Mouse (Mus musculus) kidney, adult 18-20 months (tissue): ENCODE results near the gene Ptpra.

Experiments
- DNase-seq: peaks from one replicate; pipeline ENCODE4 v3.0.0; 2021

Gene Ptpra

DNA sequence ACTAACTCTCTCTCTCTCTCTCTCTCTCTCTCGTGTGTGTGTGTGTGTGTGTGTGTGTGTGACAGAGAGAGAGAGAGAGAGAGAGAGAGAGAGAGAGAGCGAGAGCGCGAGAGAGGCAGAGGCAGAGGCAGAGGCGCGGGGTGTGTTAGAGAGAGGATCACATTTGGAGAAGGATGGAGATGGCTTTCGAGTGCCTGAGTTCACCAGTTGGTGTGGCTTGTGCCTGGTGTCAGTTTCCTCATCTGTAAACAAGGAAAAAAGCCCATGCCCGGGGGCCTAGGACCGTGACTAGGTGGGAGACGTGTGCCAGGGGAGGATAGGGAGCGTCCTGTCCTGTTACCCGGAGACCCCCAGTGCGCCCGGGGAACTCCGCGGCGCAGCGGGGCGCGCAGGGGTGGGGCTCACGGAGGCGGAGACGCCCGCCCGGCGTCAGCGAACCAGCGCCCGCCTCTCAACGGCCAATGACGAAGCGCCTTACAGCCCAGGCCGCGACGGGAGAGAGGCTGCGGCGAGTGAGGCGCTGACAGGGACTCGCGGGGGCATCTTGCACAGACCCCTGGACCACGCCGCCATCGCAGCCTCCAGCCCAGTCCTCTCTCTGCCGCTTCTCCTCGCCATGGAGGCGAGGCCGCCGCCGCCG, at the start of gene Ptpra:
TSS of gene Ptpra (plus strand) at position 485 of the 640 bp plus-strand sequence.
- peak; percentile 93 for DNase-seq

DNA sequence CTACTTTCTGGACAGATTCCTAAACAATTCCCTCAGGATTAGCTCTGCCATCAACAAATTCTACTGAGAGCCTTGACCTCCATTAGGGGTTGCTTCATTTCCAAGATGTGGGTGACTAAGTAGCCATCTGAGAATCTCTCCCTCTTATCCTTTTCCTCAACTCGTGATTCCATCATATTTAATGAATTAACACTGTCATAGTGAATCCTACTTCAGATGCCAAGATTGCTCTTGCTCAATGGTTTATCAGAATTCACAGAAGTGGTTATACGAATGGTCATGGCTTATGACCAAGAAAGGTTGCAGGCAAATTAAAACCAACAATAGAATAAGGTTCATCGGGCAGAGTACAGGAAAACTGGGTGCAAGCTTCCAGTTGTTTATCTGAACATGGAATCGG, 48.2 kb upstream of the Ptpra start:
- DNase-seq: no peak

DNA sequence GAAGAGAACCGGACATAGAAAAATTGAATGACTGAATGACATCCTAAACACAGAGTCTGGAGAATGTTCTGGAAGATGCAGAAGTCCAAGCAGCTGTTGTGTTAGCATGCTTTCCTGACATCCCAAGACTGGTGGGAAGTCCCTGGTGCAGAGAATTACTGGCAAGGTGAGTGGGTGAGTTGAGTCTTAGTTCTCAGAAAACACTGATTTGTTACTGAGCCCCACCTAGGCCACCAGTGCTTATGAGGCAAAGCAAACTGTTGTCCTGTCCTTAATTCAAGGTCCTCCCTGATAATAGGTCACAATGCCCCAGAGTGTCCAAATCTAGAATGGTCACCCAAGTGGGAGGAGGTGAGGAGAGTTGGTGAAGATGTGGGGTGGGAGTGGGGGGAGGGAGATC, 45.1 kb upstream of the Ptpra start, which contains the start of the genes Gm28372 and 1700020A23Rik:
TSS of gene Gm28372 (plus strand) at position 301 of the 400 bp plus-strand sequence.
TSS of gene 1700020A23Rik (plus strand) at position 321 of the 400 bp plus-strand sequence.
- no peak for DNase-seq

DNA sequence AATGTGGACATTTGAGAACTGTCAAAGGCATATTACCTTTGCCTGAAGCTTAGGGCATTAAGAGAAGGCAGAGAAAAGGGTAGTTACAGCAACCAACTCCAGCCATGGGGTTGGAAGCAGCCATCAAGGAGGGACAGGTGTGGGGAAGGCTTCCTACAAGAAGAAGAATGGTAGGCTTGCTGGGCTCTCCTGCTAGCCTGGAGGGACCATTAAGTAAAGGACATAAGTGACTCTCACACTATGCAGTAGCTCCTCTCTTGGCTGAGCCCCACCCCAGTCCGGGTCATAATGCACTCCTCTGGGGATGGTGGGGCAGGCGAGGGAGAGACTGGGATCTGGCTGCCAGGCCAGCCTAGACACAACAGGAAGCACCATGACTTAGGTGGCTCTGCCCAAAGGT, 43.9 kb upstream of the Ptpra start, which contains the start of gene Tmem239:
TSS of gene Tmem239 (plus strand) at position 301 of the 400 bp plus-strand sequence.
- no peak for DNase-seq

DNA sequence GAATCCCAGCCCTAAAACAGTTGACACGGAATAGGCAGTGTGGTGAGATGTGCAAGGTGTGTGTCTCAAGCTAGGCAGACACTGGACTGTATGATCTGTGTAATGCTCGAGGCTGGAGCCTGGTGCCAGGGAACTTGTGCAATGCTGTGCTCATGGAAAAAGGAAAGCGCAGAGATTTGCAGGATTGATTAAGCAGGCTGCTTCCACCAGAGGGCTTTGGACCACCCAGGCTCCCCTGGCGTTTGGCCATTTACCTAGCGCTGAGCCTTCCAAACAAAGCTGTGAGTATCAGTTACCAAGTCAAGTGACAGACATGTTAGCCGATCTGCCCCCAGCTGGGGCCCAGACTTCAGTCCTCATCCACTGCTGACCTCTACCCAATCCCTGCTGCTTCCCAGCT, 41.9 kb upstream of the Ptpra start:
- DNase-seq: no peak

DNA sequence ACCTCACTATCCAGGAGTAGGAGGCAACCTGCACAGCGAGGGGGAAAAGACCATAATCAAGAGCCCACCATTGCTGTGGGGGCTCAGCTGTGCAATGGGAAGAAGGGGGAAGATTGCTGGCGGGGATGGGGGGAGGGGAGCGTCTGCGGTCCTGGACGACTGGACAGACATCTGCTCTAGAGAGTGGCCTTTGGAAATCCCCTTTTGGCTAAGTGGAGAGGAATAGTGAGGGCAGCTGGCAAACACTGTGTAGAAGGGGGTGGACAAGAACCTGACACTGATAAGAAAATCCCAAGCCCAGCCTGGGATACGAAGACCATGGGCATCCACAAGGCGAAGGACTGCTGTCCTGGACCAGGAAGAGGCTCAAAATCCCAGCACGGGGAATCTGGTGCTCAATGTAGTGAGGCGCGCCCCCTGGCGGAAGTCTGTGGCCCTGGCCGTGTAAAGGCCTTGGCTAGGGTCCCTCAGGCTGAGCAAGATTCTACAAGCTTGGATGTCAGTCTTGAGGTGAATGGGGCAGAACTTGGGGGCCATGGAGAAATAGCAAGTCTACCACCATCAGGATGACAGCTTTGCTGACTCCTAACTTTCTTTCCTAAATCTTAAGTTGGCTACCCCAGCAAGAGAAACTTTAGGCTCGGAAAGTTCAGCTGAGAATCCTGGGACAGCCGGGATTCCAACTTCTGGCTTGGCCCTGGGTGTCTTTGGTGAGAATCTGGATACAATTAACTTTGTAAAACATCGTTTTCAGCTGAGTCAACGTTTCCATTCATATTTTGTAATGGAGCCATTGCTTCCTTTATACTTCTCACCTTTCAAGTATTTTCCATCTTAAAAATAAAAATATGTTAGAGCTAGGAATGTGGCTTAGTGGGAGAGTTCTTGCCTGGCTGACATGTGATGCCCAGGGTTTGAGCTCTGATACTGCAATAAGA, 38.3 kb upstream of the Ptpra start:
- DNase-seq: peak; percentile 85

DNA sequence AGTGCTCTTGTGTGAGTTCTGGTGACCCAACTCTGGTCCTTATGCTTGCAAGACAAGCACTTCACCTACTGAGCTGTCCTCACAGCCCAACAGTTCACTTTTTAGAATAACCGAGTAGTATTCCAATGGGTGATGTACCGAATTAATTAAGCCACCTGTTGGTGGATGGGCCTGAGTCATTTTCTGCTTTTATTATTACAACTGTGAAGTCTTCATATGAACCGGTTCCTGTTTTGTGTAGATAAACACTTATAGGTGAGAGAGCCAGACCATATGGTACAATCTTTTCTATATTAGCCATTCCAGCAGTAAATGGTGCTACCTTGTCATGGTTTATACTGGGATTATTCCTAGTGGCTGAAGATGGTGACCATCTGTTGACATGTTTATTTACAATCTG, 37.3 kb upstream of the Ptpra start:
- DNase-seq: no peak

DNA sequence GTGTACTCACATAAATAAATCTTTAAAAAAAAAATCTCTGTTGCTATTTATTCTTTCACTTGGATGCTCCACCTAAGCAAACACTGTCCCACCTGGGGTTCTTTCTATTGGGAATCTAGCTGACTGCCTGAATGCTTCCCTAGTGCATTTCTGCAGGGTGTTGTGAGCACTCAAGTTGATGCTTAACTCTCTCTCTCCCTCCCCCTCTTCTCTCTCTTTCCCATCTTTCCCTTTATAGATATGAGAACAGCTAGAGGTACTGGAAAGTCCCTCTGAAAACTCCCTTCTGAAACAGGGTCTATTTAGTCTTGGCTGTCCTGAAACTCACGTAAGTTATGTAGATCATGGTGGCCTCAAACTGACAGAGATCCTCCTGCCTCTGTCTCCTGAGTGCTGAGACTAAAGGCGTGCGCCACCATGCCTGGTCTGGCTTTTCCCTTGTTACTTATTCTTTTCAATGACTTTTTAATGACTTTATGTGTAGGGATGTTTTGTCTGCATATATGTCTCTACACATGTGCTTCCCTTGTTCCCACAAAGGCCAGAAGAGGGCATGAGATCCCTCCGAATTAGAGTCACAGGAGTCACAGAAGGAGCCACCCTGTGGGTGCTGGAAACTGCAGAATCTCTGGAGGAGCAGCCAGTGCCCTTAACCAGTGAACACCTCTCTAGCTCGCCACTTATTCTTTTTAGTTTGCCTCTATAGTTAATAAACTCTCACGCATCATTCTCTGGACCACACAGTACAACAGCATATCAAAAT, 35.8 kb upstream of the Ptpra start:
- no peak for DNase-seq

DNA sequence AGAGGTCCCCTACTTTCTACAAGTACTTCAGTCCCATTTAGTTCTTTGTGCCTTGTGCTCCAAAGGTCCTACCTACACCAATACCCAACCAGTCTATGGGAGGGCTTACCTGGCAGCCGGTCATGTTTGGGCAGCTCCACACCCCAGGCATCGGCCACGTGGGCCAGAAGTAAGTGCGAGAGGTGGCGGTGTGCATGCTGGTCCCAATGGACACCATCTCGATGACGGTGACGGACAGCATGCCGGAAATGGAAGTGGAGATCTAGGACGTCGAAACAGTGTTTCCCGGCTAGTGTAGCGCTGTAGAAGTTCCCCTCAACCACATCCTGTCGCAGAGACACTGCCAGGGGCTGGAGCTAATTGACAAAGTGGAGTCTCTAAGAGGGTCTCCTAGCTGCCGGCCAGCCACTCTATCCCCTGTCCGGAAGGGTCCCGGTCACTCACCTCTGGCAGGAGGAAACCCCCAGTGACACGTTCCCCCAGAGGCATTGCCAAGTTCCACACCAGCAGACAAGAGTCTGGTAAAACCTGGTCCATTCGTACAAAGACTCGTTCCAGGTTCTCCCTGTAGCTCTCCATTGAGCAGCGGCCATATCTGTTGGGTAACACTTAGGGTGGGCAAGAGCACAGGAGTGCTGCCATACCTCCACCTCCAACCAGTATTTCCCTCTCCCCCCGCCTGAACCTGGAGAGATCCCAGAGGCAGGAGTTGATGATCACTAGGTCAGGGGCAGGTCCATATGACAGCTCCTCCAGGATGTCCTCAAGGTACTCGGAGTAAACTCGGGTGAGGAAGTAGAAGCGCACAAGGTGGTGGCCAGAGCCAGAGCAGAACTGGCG, 28.1 kb upstream of the Ptpra start:
- no peak for DNase-seq

DNA sequence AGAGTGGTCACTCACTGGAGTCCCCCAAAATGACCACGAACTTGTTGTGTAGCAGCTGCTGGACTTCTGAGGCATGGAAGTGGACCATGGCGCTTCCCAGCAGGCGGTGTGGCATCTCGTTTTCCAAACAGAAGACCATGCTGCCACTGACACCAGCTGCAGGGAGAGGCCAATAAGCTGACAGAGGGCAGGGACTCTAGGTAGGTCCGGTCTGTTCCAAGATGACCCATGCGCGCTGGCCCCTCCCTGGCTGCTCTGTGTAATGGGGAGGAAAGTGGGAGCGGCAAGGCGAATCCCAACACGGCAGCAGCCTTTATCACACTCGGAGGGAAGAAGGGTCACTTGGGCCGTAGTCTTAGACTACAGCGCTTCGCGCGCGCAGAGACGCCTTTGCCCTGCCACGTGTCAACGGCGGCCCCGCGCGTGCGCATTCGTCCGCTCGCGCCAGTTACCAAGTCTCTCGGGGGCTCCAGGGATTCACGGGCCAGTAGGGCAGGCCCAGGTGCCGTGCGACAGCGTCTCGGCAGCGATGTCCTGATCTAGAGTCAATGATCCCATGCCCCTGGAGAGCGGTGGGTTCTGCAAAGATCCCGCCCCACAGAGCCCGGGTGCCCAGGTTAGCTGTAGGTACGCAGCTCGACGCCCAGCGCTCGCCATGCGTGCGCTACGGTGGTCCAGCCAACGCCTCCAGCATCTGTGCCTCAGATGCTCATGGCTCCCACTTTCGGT, 26.5 kb upstream of the Ptpra start:
- peak; percentile 81 for DNase-seq

DNA sequence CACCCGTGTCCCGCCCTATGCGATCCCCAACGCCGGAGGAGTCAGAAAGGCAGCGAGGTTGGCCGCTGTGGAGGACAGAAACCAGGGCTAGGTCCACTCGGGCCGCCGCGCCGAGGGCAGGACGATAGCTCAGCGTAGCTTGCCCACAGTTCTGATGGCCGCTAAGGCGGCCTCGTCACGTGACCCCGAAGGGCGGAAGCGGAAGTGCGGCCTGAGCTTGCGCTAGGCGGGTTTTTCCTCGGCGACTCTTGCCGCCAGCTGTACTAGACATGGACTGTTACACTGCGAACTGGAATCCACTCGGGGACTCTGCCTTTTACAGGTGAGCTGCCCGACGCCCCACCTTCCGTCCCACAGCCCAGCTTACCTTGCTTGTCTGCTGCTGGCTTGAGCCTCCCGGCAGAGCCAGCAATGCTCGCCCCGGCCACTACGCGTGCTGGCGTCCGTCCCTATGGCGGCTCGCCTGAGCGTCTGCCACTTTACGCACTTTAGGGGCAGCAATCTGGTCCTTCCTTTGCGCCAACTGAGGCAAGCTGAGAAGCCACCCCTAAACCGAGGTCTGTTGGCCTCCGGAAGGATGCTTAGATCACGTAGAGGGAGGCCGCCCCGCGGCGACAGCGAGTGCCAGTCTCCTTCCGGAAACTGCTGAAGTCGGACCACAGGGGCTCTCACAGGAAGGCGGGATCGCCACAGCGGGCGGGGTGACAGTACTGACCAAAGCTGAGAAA, 25.8 kb upstream of the Ptpra start, which contains the start of the genes Vps16 and Pced1a:
TSS of gene Vps16 (plus strand) at position 214 of the 728 bp plus-strand sequence.
TSS of gene Pced1a (minus strand) at position 576 of the 728 bp plus-strand sequence.
- DNase-seq: peak; percentile 95

DNA sequence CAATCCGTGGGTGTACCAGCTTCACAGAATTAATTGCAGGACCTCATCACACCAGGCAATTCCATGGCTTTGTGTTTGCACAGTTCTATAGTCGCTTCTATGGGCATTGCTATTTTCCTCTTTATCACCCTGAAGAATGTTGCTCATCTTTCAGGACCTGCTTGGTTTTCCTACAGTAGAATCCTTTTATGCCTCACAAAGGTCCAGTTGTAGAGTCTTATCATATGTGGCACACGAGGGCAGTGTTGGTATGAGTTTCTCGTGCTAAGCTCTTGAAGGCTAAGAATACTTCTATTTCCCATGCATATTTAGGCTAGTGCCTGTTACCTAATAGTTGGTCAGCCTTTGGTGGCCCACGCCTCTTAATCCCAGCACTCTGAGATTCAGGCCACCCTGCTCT, 25.0 kb upstream of the Ptpra start:
- DNase-seq: no peak

DNA sequence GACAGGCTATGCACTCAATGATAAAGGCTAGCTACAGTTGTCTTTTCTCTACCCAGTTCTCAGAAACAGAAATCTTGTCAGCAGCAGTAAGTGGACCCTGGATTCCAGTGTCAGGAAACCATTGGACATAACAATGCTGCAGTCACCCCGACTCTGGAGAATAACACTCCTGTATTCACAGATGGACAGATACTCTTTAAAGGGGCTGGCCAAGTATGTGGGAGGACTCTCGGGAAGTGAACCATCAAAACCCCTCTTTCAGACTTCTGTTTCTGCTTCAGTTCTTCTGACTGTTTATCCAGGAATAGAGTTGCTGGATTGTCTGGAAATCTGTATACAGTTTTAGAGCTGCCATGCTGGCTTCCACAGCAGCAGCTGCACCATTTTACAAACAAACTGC, 20.2 kb upstream of the Ptpra start:
- DNase-seq: no peak

DNA sequence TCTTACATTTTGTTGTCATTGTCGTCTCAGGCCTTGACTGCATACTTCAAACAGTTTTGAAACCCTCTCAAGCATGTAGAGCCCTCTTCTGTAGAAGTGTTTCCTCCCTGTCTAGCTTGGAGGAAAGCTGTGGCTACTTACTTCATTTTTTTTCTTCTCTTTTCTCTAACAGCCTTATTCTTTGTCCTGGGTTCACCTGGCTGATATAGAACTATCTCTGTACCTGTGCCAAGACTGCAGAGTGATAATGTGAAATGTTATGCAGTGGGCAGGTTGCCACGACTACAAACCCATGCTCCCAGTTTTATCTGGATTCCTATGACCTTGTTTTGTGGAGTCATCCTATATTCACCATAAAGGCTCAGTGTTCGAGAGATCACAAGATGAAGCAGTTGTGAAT, 19.6 kb upstream of the Ptpra start:
- DNase-seq: no peak

DNA sequence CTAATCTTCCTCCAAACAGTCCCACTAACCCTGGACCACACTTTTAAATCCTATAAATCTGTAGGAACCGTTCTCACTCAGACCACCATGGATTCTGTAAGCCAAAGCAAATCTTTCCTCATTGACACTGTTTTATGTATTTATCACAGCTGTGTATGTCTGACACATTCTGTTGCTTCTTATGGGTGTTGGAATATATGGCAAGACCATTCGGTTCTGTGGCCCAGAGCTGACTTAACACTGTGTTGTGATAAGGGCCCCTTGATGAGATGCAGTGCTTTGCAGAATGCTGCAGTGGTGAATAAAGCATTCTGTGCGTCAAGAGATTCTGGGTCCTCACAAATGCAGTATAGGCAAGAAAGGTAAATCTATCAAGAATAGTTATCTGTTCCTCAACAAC, 17.9 kb upstream of the Ptpra start:
- DNase-seq: no peak

DNA sequence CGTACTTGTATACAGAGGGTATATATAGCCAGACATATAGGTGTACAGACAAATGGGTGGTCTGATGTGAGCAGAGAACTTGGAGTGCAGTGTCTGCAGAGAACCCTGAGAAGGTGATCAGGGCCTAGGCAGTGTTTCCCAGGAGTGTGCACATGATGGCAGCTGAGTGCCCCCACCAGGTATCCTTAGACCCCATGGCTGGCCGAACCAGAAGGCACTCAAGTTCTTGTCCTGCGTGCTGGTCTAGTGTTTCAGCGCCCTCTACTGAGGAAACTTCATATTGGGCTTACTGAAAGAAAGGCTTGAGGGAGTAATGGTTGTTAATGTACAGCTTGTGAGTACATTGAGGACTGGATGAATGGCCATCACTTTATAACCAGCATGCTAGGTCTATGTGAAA, 16.9 kb upstream of the Ptpra start:
- DNase-seq: no peak

DNA sequence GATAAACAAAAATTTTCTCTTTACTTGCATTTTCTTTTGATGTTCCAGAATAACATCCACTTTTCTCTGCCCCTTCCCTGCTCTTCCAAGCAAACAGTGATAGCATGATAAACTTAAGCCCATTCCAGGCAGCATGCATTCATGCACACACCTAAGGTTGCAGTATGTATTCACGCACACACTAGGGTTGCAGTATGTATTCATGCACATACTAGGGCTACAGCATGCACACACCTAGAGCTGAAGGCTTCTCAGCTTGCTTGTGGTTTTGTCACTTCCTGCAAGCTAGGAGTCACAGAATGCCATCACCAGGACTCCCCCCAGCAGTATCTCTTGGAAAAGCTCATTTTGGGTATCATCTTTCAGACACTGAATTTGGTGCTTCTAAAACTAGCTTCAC, 13.3 kb upstream of the Ptpra start:
- no peak for DNase-seq

DNA sequence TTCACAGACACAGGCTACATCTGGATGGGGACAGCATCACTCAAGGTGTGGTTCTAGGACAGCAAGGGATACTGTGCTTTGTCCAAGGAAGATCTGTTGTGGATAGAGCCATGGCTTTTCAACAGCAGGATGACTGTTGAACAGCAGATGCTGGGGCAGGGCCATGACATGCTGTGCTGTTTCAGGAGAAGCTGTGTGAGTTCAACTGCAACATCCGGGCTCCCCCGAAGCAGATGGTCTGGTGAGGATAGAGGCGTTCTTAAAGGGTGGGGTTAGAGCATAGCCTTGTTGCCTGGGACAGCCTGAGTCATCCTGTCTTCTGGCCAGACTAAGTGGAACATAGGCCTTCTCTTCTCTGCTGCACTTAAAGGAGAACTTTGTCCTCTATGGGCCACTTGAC, 11.2 kb upstream of the Ptpra start:
- DNase-seq: no peak

DNA sequence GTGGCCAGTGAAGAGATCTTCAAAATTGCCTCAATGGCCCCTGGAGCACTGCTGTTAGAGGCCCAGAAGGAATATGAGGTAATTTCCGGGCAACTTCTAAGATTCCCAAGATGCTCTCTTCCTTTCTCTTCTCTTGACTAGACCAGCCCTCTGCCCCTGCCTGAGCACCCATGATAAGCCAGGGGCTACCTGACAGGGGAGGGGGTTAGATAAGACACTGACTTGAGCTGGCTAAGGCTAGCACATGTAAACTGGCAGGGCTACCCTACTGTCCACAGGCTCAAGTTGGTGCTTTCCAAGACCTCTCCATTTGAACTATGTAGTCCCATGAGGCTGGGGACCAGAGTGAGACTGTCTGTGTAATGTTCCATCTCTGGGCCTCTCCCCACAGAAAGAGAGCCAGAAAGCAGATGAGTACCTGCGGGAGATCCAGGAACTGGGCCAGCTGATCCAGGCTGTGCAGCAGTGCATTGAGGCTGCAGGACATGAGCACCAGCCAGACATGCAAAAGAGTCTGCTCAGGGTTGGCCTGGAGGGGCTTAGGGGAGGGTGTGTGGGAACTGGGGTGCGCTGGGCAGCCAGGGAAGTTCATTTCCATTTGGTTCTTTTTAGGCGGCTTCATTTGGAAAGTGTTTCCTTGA, 10.1 kb upstream of the Ptpra start:
- no peak for DNase-seq

DNA sequence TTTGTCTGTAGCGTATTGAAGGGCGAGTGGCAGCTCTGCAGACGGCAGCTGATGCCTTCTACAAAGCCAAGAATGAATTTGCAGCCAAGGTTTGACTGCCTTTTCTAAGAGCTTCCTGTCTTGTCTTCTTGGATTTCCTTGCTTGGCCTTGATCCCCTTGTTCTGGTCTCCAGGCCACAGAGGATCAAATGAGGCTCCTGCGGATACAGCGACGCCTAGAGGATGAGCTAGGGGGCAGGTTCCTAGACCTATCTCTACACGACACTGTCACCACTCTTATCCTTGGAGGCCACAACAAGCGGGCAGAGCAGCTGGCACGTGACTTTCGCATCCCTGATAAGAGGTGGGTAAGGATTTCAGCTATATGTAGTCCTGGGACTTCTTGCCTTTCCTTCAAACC, 7.9 kb upstream of the Ptpra start:
- no peak for DNase-seq
